Mouse (Mus musculus) hindbrain, embryonic 11.5 days (tissue): ENCODE measurements around the gene Tmem248. TPM values are rescaled to one million over a fixed set of nuclear protein-coding genes. Genes with fewer than 3 reads are reported as not detected.

Experiments used
- ATAC-seq: fragments of 200-750 bp; cut with Nextera tagmentation; 2 replicates; pipeline ENCODE4 v1.8.0; 2017; ENCODE audit warnings: mild to moderate bottlenecking, moderate TSS enrichment, moderate library complexity; ENCODE audit not compliant: low FRiP score
- DNase-seq: peaks from one replicate; pipeline ENCODE4 v3.0.0-alpha.2; 2015; ENCODE audit warnings: low spot score
- H3K27ac ChIP-seq: fragments of 300-500 bp; sonication (generic); 2 replicates; pipeline ENCODE4 v1.5.1; 2014; ENCODE audit warnings: mild to moderate bottlenecking, low read depth, low read length
- H3K27me3 ChIP-seq: fragments of 300-500 bp; sonication (generic); 2 replicates; pipeline ENCODE4 v1.6.1; 2014; ENCODE audit warnings: mild to moderate bottlenecking, low read length, moderate library complexity, mixed read lengths; ENCODE audit not compliant: control insufficient read depth, insufficient read depth
- H3K36me3 ChIP-seq: fragments of 300-500 bp; sonication (generic); 2 replicates; pipeline ENCODE4 v1.6.1; 2014; ENCODE audit warnings: mild to moderate bottlenecking, low read length, moderate library complexity, mixed read lengths; ENCODE audit not compliant: control insufficient read depth, insufficient read depth
- H3K4me1 ChIP-seq: fragments of 300-500 bp; sonication (generic); replicated peaks from 2 replicates; pipeline ENCODE4 v1.6.1; 2014; ENCODE audit warnings: low read length, mixed read lengths; ENCODE audit not compliant: control insufficient read depth, insufficient read depth
- H3K4me2 ChIP-seq: fragments of 300-500 bp; sonication (generic); replicated peaks from 2 replicates; pipeline ENCODE4 v1.6.1; 2014; ENCODE audit warnings: mild to moderate bottlenecking, low read depth, low read length
- H3K4me3 ChIP-seq: fragments of 300-500 bp; sonication (generic); 2 replicates; pipeline ENCODE4 v1.5.1; 2014; ENCODE audit warnings: low read depth, low read length
- H3K9ac ChIP-seq: fragments of 300-500 bp; sonication (generic); 2 replicates; pipeline ENCODE4 v1.6.1; 2014; ENCODE audit warnings: low read depth, low read length
- H3K9me3 ChIP-seq: fragments of 300-500 bp; sonication (generic); 2 replicates; pipeline ENCODE4 v1.6.1; 2016; ENCODE audit warnings: low read length; ENCODE audit not compliant: control insufficient read depth
- whole genome bisulfite sequencing: fragments of 180-500 bp; shearing (Covaris S2); extraction: QIAGEN DNeasy Blood & Tissue Kit; methylation state at CpG from one replicate; pipeline ENCODE4 v1.1.7; 2014; 5-methylcytosine and 5-hydroxymethylcytosine counted together
- polyA plus RNA-seq: library from polyadenylated mRNA; unstranded; fragments of >200 nt; fragmentation: Nextera tagmentation; extraction: Ambion mirVana; gene quantifications from 2 replicates; pipeline ENCODE4 v1.2.1, GENCODE M21; 2014

The Tmem248 gene
- polyA plus RNA-seq: 28.7 and 29.9 TPM in 2 replicates

- no peaks in the 10 kb centered on the region for H3K27me3 ChIP-seq
- no peak within 1 kb of the TSS for H3K4me2 ChIP-seq
- H3K4me3 ChIP-seq: no peak within 1 kb of the TSS
- no peak within 1 kb of the TSS for H3K9ac ChIP-seq
- H3K27ac ChIP-seq: no peak within 1 kb of the TSS
- DNase-seq: no peak
- H3K36me3 ChIP-seq: no peaks in the 10 kb centered on the region
- no peaks in the 10 kb centered on the region for H3K4me1 ChIP-seq
- WGBS: 84% methylated on average over 7 of the region's 7 CpGs
- no peaks in the 10 kb centered on the region for H3K9me3 ChIP-seq
- ATAC-seq: no peak
These were observed at the start of gene Tmem248 for GRCm38 (mm10) chr5:130216781-130217180. Gene Tmem248 (plus strand): TSS chr5:130217081.

DNA sequence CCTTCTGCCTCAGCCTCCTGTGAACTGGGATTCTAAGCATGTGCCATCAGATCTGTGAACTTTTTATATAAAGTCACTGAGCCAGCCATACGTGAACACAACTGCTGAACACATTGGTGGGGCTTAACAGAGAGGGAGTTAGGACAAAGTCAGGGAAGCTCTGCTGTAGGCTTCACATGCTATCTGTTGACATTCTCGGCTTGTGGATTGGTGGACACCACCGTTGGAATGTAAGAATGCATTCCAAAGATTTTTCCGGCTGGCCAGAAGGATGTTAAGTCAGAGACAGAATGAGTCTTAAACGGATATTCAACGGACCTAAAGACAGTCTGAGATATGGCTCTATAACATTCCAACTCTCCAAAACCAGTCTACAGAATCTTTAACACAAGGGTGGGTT is 47.8 kb upstream of the Tmem248 start:
- Histone ChIP-seq H3K27ac (no peak overlapping the region), H3K9ac (no peak overlapping the region), H3K36me3 (no peaks in the 10 kb centered on the region), H3K4me2 (no peak overlapping the region), H3K4me3 (no peak overlapping the region), H3K9me3 (no peaks in the 10 kb centered on the region), H3K4me1 (0 out of 2 replicates have a peak, but pooled peaks cover 4% of the 10 kb centered on the region), H3K27me3 (no peaks in the 10 kb centered on the region)
- ATAC-seq (no peak), DNase-seq (no peak)
- 72% methylated on average over 6 of the region's 6 CpGs for WGBS

DNA sequence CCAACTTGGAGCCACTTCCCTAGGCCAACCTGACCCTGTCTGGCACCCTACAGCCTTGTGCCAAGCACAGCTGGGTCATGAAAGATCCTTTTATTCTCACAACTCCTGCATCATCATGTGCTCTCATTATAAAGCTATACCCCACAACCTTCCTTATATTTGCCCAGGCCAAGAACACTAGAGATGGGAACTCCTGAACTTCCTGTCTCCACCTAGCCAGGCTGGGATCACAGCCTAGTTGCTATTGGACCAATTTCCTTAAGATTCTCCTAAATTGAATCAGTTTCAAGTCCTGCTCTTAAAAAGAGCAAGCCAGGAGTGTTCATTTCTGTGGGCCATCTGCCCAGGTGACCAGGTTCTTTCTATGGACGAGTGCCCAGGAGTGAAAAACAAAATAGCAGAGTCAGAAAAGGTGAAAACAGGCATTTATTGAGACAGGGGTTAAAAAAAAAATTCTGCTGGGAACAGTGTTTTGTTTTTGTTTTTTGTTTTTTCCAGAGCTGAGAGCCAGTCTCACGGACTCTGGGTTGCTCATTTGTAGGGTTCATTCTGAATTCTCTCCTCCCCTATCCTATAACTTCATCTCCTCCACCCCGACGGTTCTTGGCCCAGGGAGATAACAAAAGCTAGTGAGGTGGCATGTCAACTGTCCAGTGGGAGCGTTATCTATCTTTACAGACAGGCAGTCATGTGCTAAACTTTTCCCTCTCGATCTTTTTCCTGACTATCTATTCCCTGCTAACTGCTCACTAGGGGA is 46.0 kb upstream of the Tmem248 start:
- peak overlapping the region; percentile 67 for H3K4me2 ChIP-seq
- peak overlapping the region; percentile 80 for H3K9ac ChIP-seq
- ATAC-seq: peak; percentile 44
- H3K9me3 ChIP-seq: no peaks in the 10 kb centered on the region
- no peak for DNase-seq
- peak overlapping the region; percentile 93 for H3K4me3 ChIP-seq
- H3K27ac ChIP-seq: peak overlapping the region; percentile 76
- 0 out of 2 replicates have a peak, but pooled peaks cover 4% of the 10 kb centered on the region for H3K4me1 ChIP-seq
- WGBS: 15% methylated on average over 6 of the region's 6 CpGs
- H3K27me3 ChIP-seq: no peaks in the 10 kb centered on the region
- no peaks in the 10 kb centered on the region for H3K36me3 ChIP-seq

GRCm38 (mm10) chr5:130171423-130171954 is 45.4 kb upstream of the Tmem248 start, which contains the start of gene Rabgef1:
Gene Rabgef1 (plus strand): TSS chr5:130171798.
- no peaks in the 10 kb centered on the region for H3K36me3 ChIP-seq
- DNase-seq: peak; percentile 93
- peak within 1 kb of the TSS; percentile 88 for H3K9ac ChIP-seq
- peak; percentile 93 for ATAC-seq
- WGBS: under 1% methylated on average over 37 of the region's 62 CpGs
- 0 out of 2 replicates have a peak, but pooled peaks cover 4% of the 10 kb centered on the region for H3K4me1 ChIP-seq
- H3K27me3 ChIP-seq: no peaks in the 10 kb centered on the region
- H3K9me3 ChIP-seq: no peaks in the 10 kb centered on the region
- H3K4me3 ChIP-seq: peak within 1 kb of the TSS; percentile 93
- H3K27ac ChIP-seq: peak within 1 kb of the TSS; percentile 76
- peak within 1 kb of the TSS; percentile 74 for H3K4me2 ChIP-seq

DNA sequence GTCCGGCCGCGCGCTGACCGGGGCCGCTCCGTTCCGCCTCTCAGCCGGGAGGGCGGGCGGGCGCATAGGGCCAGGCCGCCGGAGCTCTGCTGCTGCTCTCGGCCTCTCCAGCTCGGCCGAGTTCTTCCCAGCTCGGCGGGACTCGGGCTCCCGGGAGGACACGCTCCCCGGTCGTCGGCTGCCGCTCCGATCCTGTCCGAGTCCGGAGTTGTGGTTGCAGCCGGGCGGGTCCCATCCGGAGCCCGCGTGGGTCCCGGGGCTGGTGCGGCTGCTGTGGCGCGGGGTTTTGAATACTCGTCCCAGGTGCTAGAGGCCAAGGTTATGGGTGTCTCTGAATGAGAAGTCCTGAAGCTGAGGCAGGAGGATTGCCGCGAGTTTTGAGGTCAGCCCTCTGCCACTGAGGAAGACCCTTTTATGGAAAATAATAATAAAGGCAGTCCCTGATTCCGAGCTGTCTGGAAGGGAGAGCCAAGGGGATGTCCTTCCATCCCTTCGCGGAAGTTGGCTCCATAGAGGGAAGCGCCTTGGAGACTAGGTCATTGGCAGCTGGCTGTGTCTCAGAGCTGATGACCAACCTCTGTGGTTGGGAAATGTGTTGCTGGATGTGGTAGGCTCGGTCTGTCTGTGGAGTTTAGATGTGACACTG is 44.8 kb upstream of the Tmem248 start:
- peak overlapping the region; percentile 76 for H3K27ac ChIP-seq

GRCm38 (mm10) chr5:130173012-130173411 is 43.9 kb upstream of the Tmem248 start:
- WGBS: 85% methylated on average over 4 of the region's 4 CpGs
- ATAC-seq (no peak), DNase-seq (no peak)
- Histone ChIP-seq H3K9ac (no peak overlapping the region), H3K4me2 (no peak overlapping the region), H3K36me3 (no peaks in the 10 kb centered on the region), H3K27ac (no peak overlapping the region), H3K9me3 (no peaks in the 10 kb centered on the region), H3K4me3 (no peak overlapping the region), H3K27me3 (no peaks in the 10 kb centered on the region), H3K4me1 (0 out of 2 replicates have a peak, but pooled peaks cover 4% of the 10 kb centered on the region)

More for the DNA sequence above, 44.8 kb upstream of the Tmem248 start:
- Histone ChIP-seq H3K4me3 (peak overlapping the region; percentile 93), H3K4me2 (peak overlapping the region; percentile 74), H3K9me3 (no peaks in the 10 kb centered on the region), H3K27me3 (no peaks in the 10 kb centered on the region), H3K4me1 (0 out of 2 replicates have a peak, but pooled peaks cover 4% of the 10 kb centered on the region), H3K9ac (peak overlapping the region; percentile 88), H3K36me3 (no peaks in the 10 kb centered on the region)
- ATAC-seq (peak; percentile 60), DNase-seq (no peak)
- WGBS: 1% methylated on average over 41 of the region's 46 CpGs

DNA sequence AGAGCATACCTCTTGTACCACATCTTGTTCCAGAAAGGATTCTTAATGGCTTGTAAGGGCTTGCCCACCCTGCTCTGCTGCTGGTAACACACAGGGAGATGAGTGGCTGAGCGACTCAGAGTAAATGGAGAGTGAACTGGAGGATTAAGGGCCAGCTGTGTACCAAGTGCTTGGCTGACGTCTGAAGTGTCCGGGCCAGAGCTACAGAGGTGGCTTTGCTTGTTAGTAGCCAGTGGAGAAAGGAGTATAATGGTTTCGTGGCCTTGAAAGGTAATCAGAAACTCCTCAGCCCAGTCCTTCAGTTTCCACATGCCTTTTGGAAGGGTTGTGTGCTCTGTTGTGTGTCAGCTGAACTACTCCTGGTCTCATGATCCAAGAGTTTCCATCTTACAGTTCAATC is 39.0 kb upstream of the Tmem248 start:
- Histone ChIP-seq H3K27ac (no peak overlapping the region), H3K27me3 (no peaks in the 10 kb centered on the region), H3K4me3 (no peak overlapping the region), H3K9ac (no peak overlapping the region), H3K36me3 (no peaks in the 10 kb centered on the region), H3K9me3 (no peaks in the 10 kb centered on the region), H3K4me2 (no peak overlapping the region), H3K4me1 (no peaks in the 10 kb centered on the region)
- ATAC-seq (no peak), DNase-seq (no peak)
- 73% methylated on average over 4 of the region's 4 CpGs for WGBS

- H3K4me2 ChIP-seq: no peak overlapping the region
- no peaks in the 10 kb centered on the region for H3K36me3 ChIP-seq
- H3K9ac ChIP-seq: no peak overlapping the region
- no peaks in the 10 kb centered on the region for H3K9me3 ChIP-seq
- no peak for ATAC-seq
- no peaks in the 10 kb centered on the region for H3K4me1 ChIP-seq
- H3K4me3 ChIP-seq: no peak overlapping the region
- no peak overlapping the region for H3K27ac ChIP-seq
- DNase-seq: no peak
- 73% methylated on average over 7 of the region's 7 CpGs for WGBS
- no peaks in the 10 kb centered on the region for H3K27me3 ChIP-seq
These were observed 36.5 kb upstream of the Tmem248 start for GRCm38 (mm10) chr5:130180362-130180761.
